Mouse (Mus musculus) heart, adult 9 months (tissue): ENCODE measurements at regions not wholly inside any gene's neighbourhood (a gene's known extent, or its start where the extent isn't known, plus 50 kb on each side); places are given as distances from the start of the nearest gene placed in this dataset.
A peak's percentile ranks its signal among the peaks of the same experiment; 100 is the strongest.

Experiments
- DNase-seq, 2 experiments: peaks; one replicate each; pipeline ENCODE4 v3.0.0; 2022; ENCODE audit warnings: low spot score in 2 of 2

DNA sequence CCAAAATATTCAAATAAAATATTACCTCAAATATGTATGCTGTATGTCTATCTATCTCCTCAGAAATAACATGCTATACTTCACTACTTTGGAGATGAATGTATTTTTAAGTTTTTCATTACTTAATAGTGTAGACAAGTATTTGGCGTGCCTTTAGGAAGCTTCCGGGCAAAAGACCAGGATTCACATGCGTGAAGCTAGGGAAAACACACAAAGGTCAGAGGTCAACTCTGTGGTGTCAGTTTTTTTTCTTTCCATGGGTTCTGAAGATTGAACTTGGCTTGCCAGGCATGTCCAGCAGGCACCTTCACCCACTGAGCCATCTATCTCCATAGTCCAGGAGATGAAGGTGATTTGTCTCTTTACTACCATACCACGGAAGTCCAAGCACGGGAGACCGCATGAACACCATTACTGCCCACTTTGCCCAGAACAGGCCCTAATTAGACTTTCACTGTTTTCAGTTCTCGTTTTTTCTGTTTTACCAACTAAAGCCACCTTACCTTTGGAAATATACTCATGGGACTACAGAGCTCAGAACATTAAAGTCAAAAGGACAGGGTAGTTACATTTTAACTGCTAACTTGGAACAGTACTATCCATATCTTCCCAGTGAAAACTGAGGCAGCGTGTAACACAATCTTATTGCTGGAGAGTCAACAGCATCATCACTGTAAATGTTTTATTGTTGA, 76.9 kb upstream of the Ak4 start:
- no peak for DNase-seq

DNA sequence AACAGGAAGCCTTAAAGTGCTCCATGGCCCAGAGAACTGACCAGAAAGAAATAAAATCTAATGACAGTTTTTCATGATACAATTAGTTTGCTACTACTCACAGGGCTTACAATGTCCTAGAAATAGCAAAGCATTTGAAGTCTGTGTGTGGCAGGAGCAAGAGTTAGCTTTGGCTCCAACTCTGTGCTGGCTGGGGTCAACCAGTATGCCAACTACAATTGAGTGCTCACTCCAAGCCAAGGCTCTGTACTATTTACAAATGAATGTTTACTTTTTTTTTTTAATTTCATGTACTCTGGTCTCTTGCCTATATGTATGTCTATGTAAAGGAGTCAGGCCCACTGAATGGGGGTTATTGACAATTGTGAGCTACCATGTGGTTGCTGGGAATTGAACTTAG, 75.7 kb upstream of the Jak1 start:
- no peak for DNase-seq

DNA sequence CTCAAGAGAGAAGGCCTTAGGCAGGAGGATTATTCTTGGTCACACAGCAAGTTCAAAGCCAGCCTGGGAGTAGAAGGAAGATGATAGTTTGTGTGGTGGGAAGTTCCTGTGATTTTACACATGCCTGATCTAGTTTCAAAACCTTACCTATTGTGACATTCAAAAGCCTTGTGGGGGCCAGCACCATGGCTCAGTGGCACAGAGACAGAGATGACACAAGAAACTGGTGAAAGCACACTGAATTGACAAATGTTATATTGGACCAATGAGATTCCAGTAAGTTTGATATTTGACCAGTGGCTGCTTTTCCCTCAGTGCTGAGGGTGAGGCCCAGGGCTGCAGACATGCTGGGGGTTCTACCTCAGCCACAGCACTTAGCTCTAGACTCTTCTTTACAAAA, 73.1 kb upstream of the Jak1 start:
- no peak for DNase-seq

DNA sequence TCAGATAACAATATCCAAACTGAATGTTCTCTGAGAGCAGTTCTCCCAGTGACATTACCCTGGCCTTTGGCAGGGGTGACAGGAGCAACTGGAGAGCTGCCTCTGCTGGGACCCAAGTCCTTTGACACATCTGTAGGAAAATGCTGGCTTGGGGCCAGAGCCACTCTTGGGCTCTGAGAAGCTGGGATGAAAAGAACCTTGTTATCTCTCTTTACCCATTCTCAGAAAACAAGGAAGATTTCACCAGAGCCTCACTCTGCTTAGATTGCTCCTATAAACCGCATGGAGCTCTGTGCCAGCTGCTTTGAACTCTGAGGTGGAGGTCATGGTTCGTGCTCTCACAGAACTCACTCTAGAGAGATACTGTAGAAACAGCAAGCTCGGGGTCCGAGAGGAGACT, 71.7 kb upstream of the Jak1 start:
- no peak for DNase-seq

DNA sequence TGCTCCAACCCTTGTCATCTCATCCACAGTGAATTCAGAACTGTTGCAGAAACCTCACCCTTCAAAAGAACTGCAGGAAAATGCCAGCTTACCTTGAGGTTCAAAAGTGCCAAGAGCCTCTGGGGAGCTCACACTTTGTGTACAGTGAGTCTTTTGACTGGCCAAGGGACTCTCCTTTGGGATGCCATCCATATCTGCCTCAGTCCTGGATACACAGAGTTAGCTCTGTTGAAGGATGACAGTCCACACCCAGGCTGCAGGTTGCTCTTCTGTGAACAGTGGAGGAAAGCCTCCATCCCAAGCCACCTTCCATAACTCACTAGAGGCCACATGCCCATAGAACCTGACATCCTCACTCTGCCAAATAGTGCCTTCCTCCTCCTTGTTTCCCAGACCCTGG, 71.3 kb upstream of the Jak1 start:
- DNase-seq: no peak

DNA sequence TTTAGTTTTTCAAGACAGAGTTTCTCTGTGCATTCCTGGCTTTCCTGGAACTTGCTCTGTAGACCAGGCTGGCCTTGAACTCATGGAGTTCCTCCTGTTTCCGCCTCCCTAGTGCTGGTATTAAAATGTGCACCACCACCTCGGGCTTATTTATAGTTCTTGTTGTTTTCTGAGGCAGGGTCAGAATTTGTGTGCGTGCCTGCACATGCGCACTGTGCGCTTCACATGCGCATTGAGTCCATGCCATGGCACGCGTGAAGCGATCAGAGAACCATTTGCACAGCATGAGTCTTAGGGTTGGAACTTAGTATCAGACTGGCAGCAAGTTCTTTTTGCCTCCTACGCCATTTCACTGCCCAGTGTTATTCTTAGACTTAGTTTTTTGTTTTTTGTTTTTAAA, 68.8 kb upstream of the Jak1 start:
- no peak for DNase-seq

DNA sequence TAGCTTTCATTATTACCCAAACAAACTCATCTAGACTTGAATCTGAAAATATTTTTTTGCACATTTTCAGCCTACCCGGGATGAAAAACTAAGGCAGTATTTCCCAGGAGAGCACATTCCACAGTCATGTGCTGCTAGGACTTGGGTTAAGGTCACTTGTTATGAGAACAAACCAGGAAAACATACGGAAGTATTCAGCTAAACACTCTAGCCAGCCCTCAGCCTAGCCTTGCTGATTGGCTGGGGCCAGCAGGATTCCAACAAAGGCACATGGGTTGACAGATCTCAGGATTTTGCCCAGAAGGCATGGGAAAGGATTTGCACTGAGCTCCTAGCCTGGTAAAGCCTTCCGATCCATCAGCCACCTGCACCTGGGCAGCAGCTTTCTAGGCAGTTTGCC, 68.0 kb upstream of the Jak1 start:
- DNase-seq: peak; percentile 54 to 69

DNA sequence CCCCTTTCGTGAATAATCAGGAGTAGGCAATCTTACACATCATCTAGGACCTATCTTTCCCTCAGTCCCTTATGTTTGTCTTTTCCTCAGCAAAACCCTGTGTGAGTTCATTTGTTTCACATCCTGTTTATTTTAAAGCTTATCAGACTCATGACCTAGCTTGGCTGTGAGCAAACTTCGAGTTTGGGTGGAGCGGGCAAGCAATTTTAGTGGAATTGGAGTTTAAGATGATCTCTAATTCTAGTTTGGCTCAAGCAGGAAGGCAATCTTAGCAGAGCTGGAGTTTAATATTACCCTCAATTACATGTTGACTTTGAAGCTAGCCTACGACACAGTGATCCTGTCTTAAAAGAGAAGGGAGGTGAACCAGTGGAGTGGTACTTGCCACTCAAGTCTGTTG, 66.1 kb upstream of the Jak1 start:
- peak in 1 of 2 experiments; percentile 29 for DNase-seq

DNA sequence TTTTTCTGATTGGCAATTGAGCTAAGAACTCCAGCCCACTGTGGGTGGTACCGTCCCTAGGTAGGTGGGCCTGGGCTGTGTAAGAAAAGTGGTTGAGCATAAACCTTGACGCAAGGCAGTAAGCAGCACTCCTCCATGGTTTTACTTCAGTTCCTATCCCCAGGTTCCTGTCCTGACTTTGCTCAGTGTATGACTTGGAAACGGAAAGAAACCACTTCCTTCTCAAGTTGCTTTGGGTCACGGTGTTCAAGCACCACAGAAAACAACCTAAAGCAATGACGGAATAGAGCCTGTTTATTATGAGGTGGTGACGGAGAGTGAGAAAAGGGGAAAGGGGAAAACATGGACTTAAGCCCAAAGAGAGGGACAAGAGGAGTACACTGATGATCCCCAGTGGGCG, 64.0 kb upstream of the Jak1 start:
- DNase-seq: no peak

DNA sequence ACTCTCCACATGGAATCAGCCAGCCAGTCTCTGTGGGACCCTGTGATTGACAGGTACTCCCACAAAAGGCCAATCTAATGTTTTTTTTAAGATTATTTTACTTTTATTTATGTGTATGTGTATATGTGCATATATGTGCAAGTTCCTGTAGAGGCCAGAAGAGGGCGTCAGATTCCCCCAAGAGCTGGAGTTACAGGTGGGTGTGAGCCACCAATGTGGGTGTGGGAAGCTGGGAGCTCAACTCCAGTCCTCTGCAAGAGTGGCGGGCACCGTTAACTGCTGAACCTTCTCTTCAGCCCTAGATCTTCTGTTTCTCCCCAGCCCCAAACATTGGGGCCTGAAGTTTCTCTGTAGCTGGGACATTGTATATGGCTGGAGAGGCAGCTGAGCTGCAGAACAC, 61.0 kb upstream of the Jak1 start:
- DNase-seq: no peak

DNA sequence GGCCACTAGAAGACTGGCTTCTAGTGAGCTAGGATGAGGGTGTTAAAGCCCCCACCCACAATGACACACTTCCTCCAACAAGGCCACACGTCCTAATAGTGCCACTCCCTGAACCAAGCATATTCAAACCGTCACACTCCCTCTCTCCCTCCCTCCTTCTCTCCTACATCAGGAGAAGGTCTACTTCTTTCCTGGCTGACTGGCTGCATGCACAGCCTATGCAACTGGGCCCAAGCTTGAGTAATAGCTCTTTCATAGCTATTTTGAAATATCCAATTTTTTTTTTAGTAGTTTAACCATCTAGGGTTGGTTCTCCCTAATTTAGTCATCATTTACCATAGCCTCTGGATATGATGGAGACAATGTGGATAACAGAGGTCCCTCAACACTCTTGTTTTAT, 56.6 kb upstream of the Jak1 start:
- DNase-seq: no peak

DNA sequence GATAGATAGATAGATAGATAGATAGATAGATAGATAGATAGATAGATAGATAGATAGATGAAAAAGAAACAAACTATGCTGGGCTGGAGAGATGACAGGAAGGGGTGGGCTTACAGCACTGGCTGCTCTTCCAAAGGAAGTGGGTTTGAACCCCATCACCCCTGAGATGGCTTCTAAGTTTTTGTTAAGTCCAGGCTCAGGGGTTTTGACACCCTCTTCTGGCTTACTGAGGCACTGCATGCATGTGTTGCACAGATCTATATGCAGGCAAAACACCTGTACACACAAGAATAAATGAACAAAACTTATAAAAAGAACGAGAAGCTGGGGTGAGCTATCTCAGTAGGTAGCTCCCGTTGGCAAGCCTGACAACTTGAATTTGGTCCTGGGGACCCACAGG, 55.5 kb upstream of the Jak1 start:
- no peak for DNase-seq

DNA sequence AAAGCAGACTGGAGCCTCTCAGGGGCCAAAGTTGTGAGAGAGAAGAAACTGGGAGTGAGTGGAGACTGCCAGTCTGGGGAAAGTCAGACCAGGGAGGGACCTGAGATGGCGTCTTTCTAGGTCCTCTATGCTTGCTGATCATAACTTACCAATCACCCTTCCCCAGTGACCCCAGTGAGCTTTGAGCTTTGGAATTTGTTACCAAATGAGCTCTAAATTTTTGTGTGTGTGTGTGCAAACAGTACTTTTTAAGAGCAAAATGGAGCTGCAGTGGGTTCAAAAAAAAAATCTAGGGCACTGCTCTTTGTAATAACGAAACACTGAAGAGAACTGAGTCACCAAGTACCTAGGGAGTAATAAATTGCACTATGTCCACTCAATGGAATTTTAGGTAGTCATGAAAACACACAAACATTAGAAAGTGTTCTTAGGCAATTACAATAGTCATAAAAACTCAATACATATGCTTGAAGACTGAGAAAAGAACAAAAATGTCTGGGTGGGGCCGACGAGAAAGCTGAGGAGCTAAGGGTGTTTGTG, 54.7 kb upstream of the Jak1 start:
- no peak for DNase-seq

DNA sequence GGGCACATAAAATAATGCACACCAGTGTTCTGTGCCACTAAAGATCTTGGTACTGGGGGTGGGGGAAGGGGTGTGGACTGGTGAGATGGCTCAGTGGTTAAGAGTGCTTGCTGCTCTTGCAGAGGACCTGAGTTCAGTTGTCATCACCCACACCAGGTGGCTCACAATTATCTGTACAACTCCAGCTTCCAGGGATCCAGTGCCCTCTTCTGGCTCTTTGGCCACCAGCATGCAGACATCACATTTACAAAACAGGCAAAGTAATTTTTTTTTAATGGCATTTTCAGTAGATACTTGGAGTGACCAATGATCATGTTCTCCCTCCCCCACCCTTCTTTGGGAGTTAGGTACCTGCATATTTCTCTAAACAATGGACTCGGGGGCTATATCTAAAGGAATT, 53.8 kb upstream of the Jak1 start:
- no peak for DNase-seq

DNA sequence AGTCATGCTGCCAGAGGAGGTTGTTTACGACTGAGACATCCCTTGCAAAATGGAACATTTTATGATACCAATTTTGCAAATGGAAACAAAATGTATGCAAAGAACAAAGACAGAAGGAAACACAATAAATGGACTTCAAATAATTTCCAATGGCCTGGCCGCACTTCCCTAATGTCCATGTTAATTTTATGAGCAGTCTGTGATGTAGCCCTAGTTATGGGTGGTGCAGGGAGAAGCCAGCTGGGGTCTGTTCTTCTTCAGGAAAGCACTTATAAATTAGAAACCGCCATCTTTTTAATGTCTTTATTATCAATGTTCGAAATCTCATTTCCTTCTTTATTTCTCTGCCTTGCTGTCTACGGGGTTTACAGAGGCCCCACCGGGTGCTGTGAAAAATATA, 51.0 kb upstream of the Jak1 start:
- no peak for DNase-seq
